Mouse (Mus musculus) stomach, postnatal 0 days (tissue): ENCODE measurements around the gene Dpp9.
A peak's percentile ranks its signal among the peaks of the same experiment; 100 is the strongest.

Experiments
- CTCF ChIP-seq: IDR thresholded peaks from 2 replicates; pipeline ENCODE4 v1.5.1; 2016; ENCODE audit warnings: antibody characterized with exemption, low read depth, mild to moderate bottlenecking, moderate library complexity
- EP300 ChIP-seq: optimal IDR thresholded peaks from 2 replicates; pipeline ENCODE3; 2016; ENCODE audit warnings: antibody characterized with exemption

GRCm38 (mm10) chr17:56219251-56219650 is 546 bp upstream of the Dpp9 start:
- no peak for TF ChIP-seq CTCF
- peak; percentile 11 for TF ChIP-seq EP300
